Mouse (Mus musculus) liver, embryonic 12.5 days (tissue): ENCODE measurements around the gene Col8a2. TPM values are rescaled to one million over a fixed set of nuclear protein-coding genes. Genes with fewer than 3 reads are reported as not detected.

Experiments used
- ATAC-seq: fragments of 200-750 bp; cut with Nextera tagmentation; 2 replicates; pipeline ENCODE4 v1.8.0; 2017; ENCODE audit warnings: moderate number of reproducible peaks, mild to moderate bottlenecking, moderate library complexity
- H3K27ac ChIP-seq: fragments of 300-500 bp; sonication (generic); 2 replicates; pipeline ENCODE4 v1.5.1; 2016; ENCODE audit warnings: mild to moderate bottlenecking
- H3K27me3 ChIP-seq: fragments of 300-500 bp; sonication (generic); replicated peaks from 2 replicates; pipeline ENCODE4 v1.6.1; 2016; ENCODE audit warnings: mild to moderate bottlenecking, moderate library complexity
- H3K36me3 ChIP-seq: fragments of 300-500 bp; sonication (generic); 2 replicates; pipeline ENCODE4 v1.6.1; 2016; ENCODE audit warnings: mild to moderate bottlenecking, moderate library complexity
- H3K4me1 ChIP-seq: fragments of 300-500 bp; sonication (generic); 2 replicates; pipeline ENCODE4 v1.6.1; 2016
- H3K4me2 ChIP-seq: fragments of 300-500 bp; sonication (generic); 2 replicates; pipeline ENCODE4 v1.6.1; 2016; ENCODE audit warnings: mild to moderate bottlenecking, moderate library complexity
- H3K4me3 ChIP-seq: fragments of 300-500 bp; sonication (generic); 2 replicates; pipeline ENCODE4 v1.5.1; 2016; ENCODE audit warnings: mild to moderate bottlenecking, moderate library complexity
- H3K9ac ChIP-seq: fragments of 300-500 bp; sonication (generic); 2 replicates; pipeline ENCODE4 v1.6.1; 2016; ENCODE audit warnings: mild to moderate bottlenecking, moderate library complexity
- H3K9me3 ChIP-seq: fragments of 300-500 bp; sonication (generic); replicated peaks from 2 replicates; pipeline ENCODE4 v1.6.1; 2016; ENCODE audit warnings: mild to moderate bottlenecking, moderate library complexity
- WGBS: fragments of 180-500 bp; shearing (Covaris S2); methylation state at CpG from one replicate; pipeline ENCODE4 v1.1.7; 2016; ENCODE audit not compliant: insufficient replicate concordance; 5-methylcytosine and 5-hydroxymethylcytosine counted together
- polyA plus RNA-seq: library from polyadenylated mRNA; unstranded; fragments of >200 nt; fragmentation: Nextera tagmentation; extraction: Ambion mirVana; gene quantifications from 2 replicates; pipeline ENCODE4 v1.2.1, GENCODE M21; 2016

Gene Col8a2
- polyA plus RNA-seq, 1 experiment from 2014 or later, result 1.8 TPM

- peak overlapping the region; percentile 82 for H3K27ac ChIP-seq
- 48% methylated on average over 7 of the region's 7 CpGs for WGBS
- peak overlapping the region; percentile 88 for H3K4me2 ChIP-seq
- H3K4me3 ChIP-seq, result peak overlapping the region; percentile 79
- no peak for ATAC-seq
- H3K4me1 ChIP-seq, result peaks cover 60% of the 10 kb centered on the region
- H3K27me3 ChIP-seq, result peaks cover 31% of the 10 kb centered on the region
- no peaks in the 10 kb centered on the region for H3K9me3 ChIP-seq
- H3K9ac ChIP-seq, result peak overlapping the region; percentile 89; the same call in 1 of the 2 replicates
- 0 out of 2 replicates have a peak, but pooled peaks cover 3% of the 10 kb centered on the region for H3K36me3 ChIP-seq
These were observed 24.9 kb upstream of the Col8a2 start for GRCm38 (mm10) chr4:126261675-126262074.

- Histone ChIP-seq H3K4me3 (peak within 1 kb of the TSS; percentile 79), H3K4me1 (peaks cover 54% of the 10 kb centered on the region), H3K4me2 (peak within 1 kb of the TSS; percentile 88), H3K36me3 (0 out of 2 replicates have a peak, but pooled peaks cover 3% of the 10 kb centered on the region), H3K27me3 (peaks cover 25% of the 10 kb centered on the region), H3K9ac (peak within 1 kb of the TSS; percentile 89), H3K9me3 (no peaks in the 10 kb centered on the region), H3K27ac (peak within 1 kb of the TSS; percentile 82)
- peak; percentile 88 for ATAC-seq
- under 1% methylated on average over 46 of the region's 46 CpGs for WGBS
These were observed 24.3 kb upstream of the Col8a2 start, which contains the start of gene Trappc3 for GRCm38 (mm10) chr4:126262119-126262807. Gene Trappc3 (plus strand): TSS chr4:126262325.

GRCm38 (mm10) chr4:126269292-126269691 lies 17.3 kb upstream of the Col8a2 start:
- ATAC-seq, result no peak
- no peak overlapping the region for H3K4me3 ChIP-seq
- H3K9me3 ChIP-seq, result no peaks in the 10 kb centered on the region
- H3K4me1 ChIP-seq, result no peaks in the 10 kb centered on the region
- WGBS, result 56% methylated on average over 3 of the region's 3 CpGs
- no peaks in the 10 kb centered on the region for H3K27me3 ChIP-seq
- H3K27ac ChIP-seq, result no peak overlapping the region
- H3K9ac ChIP-seq, result no peak overlapping the region
- peaks cover 21% of the 10 kb centered on the region for H3K36me3 ChIP-seq
- H3K4me2 ChIP-seq, result no peak overlapping the region

- H3K27ac ChIP-seq, result no peak overlapping the region
- no peak overlapping the region for H3K9ac ChIP-seq
- 79% methylated on average over 13 of the region's 13 CpGs for WGBS
- H3K9me3 ChIP-seq, result no peaks in the 10 kb centered on the region
- H3K36me3 ChIP-seq, result peaks cover 29% of the 10 kb centered on the region
- H3K4me2 ChIP-seq, result no peak overlapping the region
- peaks cover 2% of the 10 kb centered on the region; the same call in 1 of the 2 replicates for H3K27me3 ChIP-seq
- 0 out of 2 replicates have a peak, but pooled peaks cover 5% of the 10 kb centered on the region for H3K4me1 ChIP-seq
- no peak overlapping the region for H3K4me3 ChIP-seq
- ATAC-seq, result no peak
These were observed 12.8 kb upstream of the Col8a2 start for GRCm38 (mm10) chr4:126273753-126274152.

- Histone ChIP-seq H3K9me3 (no peaks in the 10 kb centered on the region), H3K36me3 (peaks cover 29% of the 10 kb centered on the region), H3K4me2 (no peak overlapping the region), H3K4me1 (0 out of 2 replicates have a peak, but pooled peaks cover 5% of the 10 kb centered on the region), H3K27ac (no peak overlapping the region), H3K27me3 (peaks cover 9% of the 10 kb centered on the region; the same call in 1 of the 2 replicates), H3K9ac (no peak overlapping the region), H3K4me3 (no peak overlapping the region)
- ATAC-seq, result no peak
- WGBS, result 81% methylated on average over 4 of the region's 4 CpGs
These were observed 11.5 kb upstream of the Col8a2 start for GRCm38 (mm10) chr4:126275081-126275480.

- no peak for ATAC-seq
- Histone ChIP-seq H3K27me3 (peaks cover 9% of the 10 kb centered on the region), H3K36me3 (peaks cover 29% of the 10 kb centered on the region), H3K4me1 (0 out of 2 replicates have a peak, but pooled peaks cover 5% of the 10 kb centered on the region), H3K27ac (no peak overlapping the region), H3K4me3 (no peak overlapping the region), H3K9ac (no peak overlapping the region), H3K9me3 (no peaks in the 10 kb centered on the region), H3K4me2 (no peak overlapping the region)
- WGBS, result 88% methylated on average over 13 of the region's 13 CpGs
These were observed 10.9 kb upstream of the Col8a2 start for GRCm38 (mm10) chr4:126275681-126276131.

GRCm38 (mm10) chr4:126277906-126278564 lies 8.6 kb upstream of the Col8a2 start:
- Histone ChIP-seq H3K36me3 (peaks cover 24% of the 10 kb centered on the region), H3K4me3 (no peak overlapping the region), H3K9me3 (no peaks in the 10 kb centered on the region), H3K27me3 (peaks cover 13% of the 10 kb centered on the region), H3K4me2 (peak overlapping the region; percentile 25), H3K27ac (no peak overlapping the region), H3K4me1 (0 out of 2 replicates have a peak, but pooled peaks cover 5% of the 10 kb centered on the region), H3K9ac (no peak overlapping the region)
- peak; percentile 46 for ATAC-seq
- WGBS, result 17% methylated on average over 13 of the region's 13 CpGs

- peaks cover 18% of the 10 kb centered on the region for H3K27me3 ChIP-seq
- no peak overlapping the region for H3K27ac ChIP-seq
- H3K4me3 ChIP-seq, result no peak overlapping the region
- H3K4me2 ChIP-seq, result peak overlapping the region; percentile 25
- H3K36me3 ChIP-seq, result peaks cover 19% of the 10 kb centered on the region
- H3K9me3 ChIP-seq, result no peaks in the 10 kb centered on the region
- 0 out of 2 replicates have a peak, but pooled peaks cover 5% of the 10 kb centered on the region for H3K4me1 ChIP-seq
- 0 out of 2 replicates have a peak, but pooled peaks have one; percentile 30 for ATAC-seq
- H3K9ac ChIP-seq, result no peak overlapping the region
- WGBS, result 57% methylated on average over 9 of the region's 9 CpGs
These were observed 8.1 kb upstream of the Col8a2 start for GRCm38 (mm10) chr4:126278565-126278915.

GRCm38 (mm10) chr4:126278961-126279360 lies 7.6 kb upstream of the Col8a2 start:
- Histone ChIP-seq H3K36me3 (peaks cover 15% of the 10 kb centered on the region), H3K27me3 (peaks cover 23% of the 10 kb centered on the region), H3K27ac (no peak overlapping the region), H3K4me1 (0 out of 2 replicates have a peak, but pooled peaks cover 5% of the 10 kb centered on the region), H3K4me3 (no peak overlapping the region), H3K4me2 (no peak overlapping the region), H3K9ac (no peak overlapping the region), H3K9me3 (no peaks in the 10 kb centered on the region)
- ATAC-seq, result no peak
- 67% methylated on average over 9 of the region's 9 CpGs for WGBS

GRCm38 (mm10) chr4:126281706-126282105 lies 4.9 kb upstream of the Col8a2 start:
- H3K27ac ChIP-seq, result no peak overlapping the region
- peaks cover 49% of the 10 kb centered on the region for H3K27me3 ChIP-seq
- H3K4me3 ChIP-seq, result no peak overlapping the region
- no peak overlapping the region for H3K4me2 ChIP-seq
- 65% methylated on average over 9 of the region's 9 CpGs for WGBS
- ATAC-seq, result no peak
- 0 out of 2 replicates have a peak, but pooled peaks cover 11% of the 10 kb centered on the region for H3K4me1 ChIP-seq
- no peaks in the 10 kb centered on the region for H3K36me3 ChIP-seq
- no peaks in the 10 kb centered on the region for H3K9me3 ChIP-seq
- H3K9ac ChIP-seq, result no peak overlapping the region

GRCm38 (mm10) chr4:126283582-126283981 lies 3.0 kb upstream of the Col8a2 start:
- Histone ChIP-seq H3K4me3 (no peak overlapping the region), H3K9me3 (no peaks in the 10 kb centered on the region), H3K9ac (no peak overlapping the region), H3K27ac (no peak overlapping the region), H3K27me3 (peaks cover 67% of the 10 kb centered on the region), H3K4me1 (0 out of 2 replicates have a peak, but pooled peaks cover 11% of the 10 kb centered on the region), H3K4me2 (no peak overlapping the region), H3K36me3 (no peaks in the 10 kb centered on the region)
- WGBS, result 41% methylated on average over 8 of the region's 8 CpGs
- ATAC-seq, result no peak
